Mouse (Mus musculus) embryonic facial prominence, embryonic 11.5 days (tissue): ENCODE data around the gene Zmiz1. TPM values are rescaled to one million over a fixed set of nuclear protein-coding genes. Genes with fewer than 3 reads are reported as not detected.

ENCODE experiments used
- ATAC-seq: fragments of 200-750 bp; cut with Nextera tagmentation; replicated peaks from 2 replicates; pipeline ENCODE4 v1.8.0; 2017; ENCODE audit warnings: low read depth; ENCODE audit not compliant: insufficient number of reproducible peaks, low FRiP score, low TSS enrichment
- DNase-seq: peaks from one replicate; pipeline ENCODE4 v3.0.0-alpha.2; 2015; ENCODE audit warnings: low spot score
- H3K27ac ChIP-seq: fragments of 300-500 bp; sonication (generic); replicated peaks from 2 replicates; pipeline ENCODE4 v1.5.1; 2014; ENCODE audit warnings: mild to moderate bottlenecking, low read depth, low read length, control low read depth
- H3K27me3 ChIP-seq: fragments of 300-500 bp; sonication (generic); 2 replicates; pipeline ENCODE4 v1.6.1; 2014; ENCODE audit warnings: mild to moderate bottlenecking, low read length, moderate library complexity, mixed read lengths; ENCODE audit not compliant: control insufficient read depth, insufficient read depth
- H3K36me3 ChIP-seq: fragments of 300-500 bp; sonication (generic); replicated peaks from 2 replicates; pipeline ENCODE4 v1.6.1; 2014; ENCODE audit warnings: low read depth, mild to moderate bottlenecking, low read length, moderate library complexity, mixed read lengths; ENCODE audit not compliant: control insufficient read depth, insufficient read depth
- H3K4me1 ChIP-seq: fragments of 300-500 bp; sonication (generic); 2 replicates; pipeline ENCODE4 v1.6.1; 2014; ENCODE audit warnings: low read length, mixed read lengths; ENCODE audit not compliant: control insufficient read depth, insufficient read depth
- H3K4me2 ChIP-seq: fragments of 300-500 bp; sonication (generic); 2 replicates; pipeline ENCODE4 v1.6.1; 2014; ENCODE audit warnings: low read depth, mild to moderate bottlenecking, control low read depth, low read length, moderate library complexity
- H3K4me3 ChIP-seq: fragments of 300-500 bp; sonication (generic); 2 replicates; pipeline ENCODE4 v1.5.1; 2014; ENCODE audit warnings: low read depth, low read length, control low read depth
- H3K9ac ChIP-seq: fragments of 300-500 bp; sonication (generic); replicated peaks from 2 replicates; pipeline ENCODE4 v1.6.1; 2014; ENCODE audit warnings: mild to moderate bottlenecking, control low read depth, low read length
- H3K9me3 ChIP-seq: fragments of 300-500 bp; sonication (generic); replicated peaks from 2 replicates; pipeline ENCODE4 v1.6.1; 2016; ENCODE audit warnings: mild to moderate bottlenecking, low read length, inconsistent platforms, mixed read lengths; ENCODE audit not compliant: control insufficient read depth
- WGBS: fragments of 180-500 bp; shearing (Covaris S2); extraction: QIAGEN DNeasy Blood & Tissue Kit; methylation state at CpG from one replicate; pipeline ENCODE4 v1.1.7; 2014; 5-methylcytosine and 5-hydroxymethylcytosine counted together
- polyA plus RNA-seq: library from polyadenylated mRNA; unstranded; fragments of >200 nt; fragmentation: Nextera tagmentation; extraction: Ambion mirVana; gene quantifications from 2 replicates; pipeline ENCODE4 v1.2.1, GENCODE M21; 2014

Gene Zmiz1
- polyA plus RNA-seq, 1 experiment from 2014 or later: 27.7 TPM

GRCm38 (mm10) chr14:25593876-25594275 is 134.9 kb downstream of the Zmiz1 start:
- Histone ChIP-seq H3K9ac (no peak overlapping the region), H3K4me1 (peaks cover 9% of the 10 kb centered on the region), H3K27ac (no peak overlapping the region), H3K9me3 (no peaks in the 10 kb centered on the region), H3K4me2 (no peak overlapping the region), H3K4me3 (no peak overlapping the region), H3K27me3 (no peaks in the 10 kb centered on the region), H3K36me3 (no peaks in the 10 kb centered on the region)
- DNase-seq (no peak), ATAC-seq (no peak)
- 67% methylated on average over 8 of the region's 8 CpGs for WGBS

GRCm38 (mm10) chr14:25594611-25595010 is 135.6 kb downstream of the Zmiz1 start:
- H3K27ac ChIP-seq: no peak overlapping the region
- ATAC-seq: no peak
- 42% methylated on average over 4 of the region's 4 CpGs for WGBS
- H3K9ac ChIP-seq: no peak overlapping the region
- no peak overlapping the region for H3K4me2 ChIP-seq
- DNase-seq: no peak
- no peak overlapping the region for H3K4me3 ChIP-seq
- no peaks in the 10 kb centered on the region for H3K9me3 ChIP-seq
- H3K36me3 ChIP-seq: no peaks in the 10 kb centered on the region
- no peaks in the 10 kb centered on the region for H3K27me3 ChIP-seq
- H3K4me1 ChIP-seq: peaks cover 5% of the 10 kb centered on the region; the same call in 1 of the 2 replicates

DNA sequence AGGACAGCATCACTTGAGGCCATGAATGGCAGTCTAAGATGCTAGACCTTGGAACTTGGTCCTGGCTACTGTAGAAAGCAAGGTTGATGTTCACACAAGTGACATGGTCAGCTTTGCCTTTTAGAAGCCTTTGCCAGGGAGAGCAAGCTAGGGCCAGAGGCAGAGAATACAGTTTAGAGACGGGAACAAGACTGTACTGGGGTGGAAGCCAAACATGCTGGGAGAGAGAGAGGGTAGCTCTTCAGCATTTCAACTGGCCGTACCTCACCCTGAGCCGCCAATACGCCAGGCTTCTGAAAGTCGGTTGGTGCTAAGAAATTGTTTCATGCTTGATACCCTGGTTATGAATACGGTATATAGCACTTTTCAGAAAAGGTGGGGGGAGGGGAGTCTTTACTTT is 140.0 kb downstream of the Zmiz1 start:
- Histone ChIP-seq H3K36me3 (no peaks in the 10 kb centered on the region), H3K4me1 (peaks cover 9% of the 10 kb centered on the region; the same call in 1 of the 2 replicates)
- 96% methylated on average over 6 of the region's 6 CpGs for WGBS

DNA sequence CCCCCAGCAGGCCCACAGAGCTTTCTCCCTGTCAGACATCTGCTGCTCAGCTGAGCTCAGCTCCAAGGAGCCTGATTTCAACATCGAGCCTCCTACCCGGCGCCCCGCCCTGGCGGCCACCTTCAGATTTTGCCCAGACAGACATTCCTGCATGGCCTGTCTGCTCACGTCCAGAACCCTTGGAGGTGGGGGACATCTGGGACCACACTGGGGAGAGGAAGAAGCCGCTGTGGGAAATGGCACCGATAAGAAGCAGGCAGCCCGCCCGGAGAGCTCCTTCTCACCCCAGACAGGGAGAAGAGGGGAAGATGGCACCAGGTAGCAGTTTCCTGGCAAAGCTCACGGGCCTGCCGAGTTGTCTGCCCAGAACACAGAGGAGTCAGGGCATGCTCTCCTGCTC is 140.9 kb downstream of the Zmiz1 start:
- Histone ChIP-seq H3K27ac (no peak overlapping the region), H3K4me3 (no peak overlapping the region), H3K4me2 (no peak overlapping the region), H3K27me3 (no peaks in the 10 kb centered on the region), H3K36me3 (no peaks in the 10 kb centered on the region), H3K4me1 (peaks cover 12% of the 10 kb centered on the region; the same call in 1 of the 2 replicates), H3K9ac (0 out of 2 replicates have a peak overlapping the region, but pooled peaks have one; percentile 6), H3K9me3 (no peaks in the 10 kb centered on the region)
- ATAC-seq (no peak), DNase-seq (no peak)
- WGBS: 78% methylated on average over 12 of the region's 12 CpGs

More for the DNA sequence above, 140.0 kb downstream of the Zmiz1 start:
- Histone ChIP-seq H3K27ac (no peak overlapping the region), H3K4me2 (no peak overlapping the region), H3K4me3 (no peak overlapping the region), H3K9ac (no peak overlapping the region), H3K27me3 (no peaks in the 10 kb centered on the region), H3K9me3 (no peaks in the 10 kb centered on the region)
- DNase-seq: no peak
- ATAC-seq: no peak

DNA sequence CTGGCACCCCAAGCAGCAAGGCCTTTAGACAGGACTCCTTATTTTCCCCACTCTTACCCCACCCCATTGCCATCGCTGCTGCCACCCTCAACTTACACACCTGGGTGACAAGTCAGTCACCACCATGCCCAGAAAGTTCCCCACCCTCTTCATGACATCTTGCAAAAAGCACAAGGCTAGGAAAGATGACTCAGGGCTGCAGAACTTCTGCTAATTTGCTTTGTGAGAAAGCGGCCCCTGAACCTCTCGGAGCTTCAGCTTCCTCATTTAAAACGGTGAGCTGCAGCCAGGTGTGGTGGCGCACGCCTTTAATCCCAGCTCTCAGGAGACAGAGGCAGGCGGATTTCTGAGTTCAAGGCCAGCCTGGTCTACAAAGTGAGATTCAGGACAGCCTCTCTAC is 141.4 kb downstream of the Zmiz1 start:
- ATAC-seq: no peak
- 79% methylated on average over 7 of the region's 7 CpGs for WGBS
- Histone ChIP-seq H3K4me3 (no peak overlapping the region), H3K36me3 (no peaks in the 10 kb centered on the region), H3K27me3 (no peaks in the 10 kb centered on the region), H3K9me3 (no peaks in the 10 kb centered on the region), H3K9ac (no peak overlapping the region), H3K4me1 (peaks cover 12% of the 10 kb centered on the region; the same call in 1 of the 2 replicates), H3K27ac (no peak overlapping the region), H3K4me2 (no peak overlapping the region)
- DNase-seq: no peak

DNA sequence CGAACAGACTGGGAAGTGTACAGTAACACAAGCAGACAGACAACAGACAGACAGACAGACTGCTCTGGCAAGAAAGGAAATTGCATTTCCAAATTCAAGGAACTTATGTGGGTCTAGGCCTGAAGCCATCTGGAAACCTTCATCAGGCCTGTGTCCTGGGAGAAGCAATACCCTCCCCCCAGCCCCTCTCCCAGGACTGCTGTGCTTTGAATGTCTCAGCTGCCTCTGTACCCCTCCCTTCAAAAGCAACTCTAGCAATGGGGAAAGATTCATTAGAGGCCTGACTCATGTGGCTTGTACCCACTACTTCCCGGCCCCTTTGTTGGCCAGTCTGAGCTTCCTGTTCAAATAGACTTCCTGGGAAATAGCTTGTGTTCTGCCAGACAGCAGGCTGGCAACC is 142.0 kb downstream of the Zmiz1 start:
- no peak overlapping the region for H3K9ac ChIP-seq
- WGBS: 49% methylated on average over 2 of the region's 2 CpGs
- no peaks in the 10 kb centered on the region for H3K9me3 ChIP-seq
- H3K4me3 ChIP-seq: no peak overlapping the region
- H3K27ac ChIP-seq: no peak overlapping the region
- no peak overlapping the region for H3K4me2 ChIP-seq
- DNase-seq: no peak
- peaks cover 12% of the 10 kb centered on the region; the same call in 1 of the 2 replicates for H3K4me1 ChIP-seq
- no peaks in the 10 kb centered on the region for H3K27me3 ChIP-seq
- ATAC-seq: no peak
- H3K36me3 ChIP-seq: no peaks in the 10 kb centered on the region

GRCm38 (mm10) chr14:25602018-25602417 is 143.0 kb downstream of the Zmiz1 start:
- peaks cover 20% of the 10 kb centered on the region for H3K4me1 ChIP-seq
- no peak overlapping the region for H3K27ac ChIP-seq

DNA sequence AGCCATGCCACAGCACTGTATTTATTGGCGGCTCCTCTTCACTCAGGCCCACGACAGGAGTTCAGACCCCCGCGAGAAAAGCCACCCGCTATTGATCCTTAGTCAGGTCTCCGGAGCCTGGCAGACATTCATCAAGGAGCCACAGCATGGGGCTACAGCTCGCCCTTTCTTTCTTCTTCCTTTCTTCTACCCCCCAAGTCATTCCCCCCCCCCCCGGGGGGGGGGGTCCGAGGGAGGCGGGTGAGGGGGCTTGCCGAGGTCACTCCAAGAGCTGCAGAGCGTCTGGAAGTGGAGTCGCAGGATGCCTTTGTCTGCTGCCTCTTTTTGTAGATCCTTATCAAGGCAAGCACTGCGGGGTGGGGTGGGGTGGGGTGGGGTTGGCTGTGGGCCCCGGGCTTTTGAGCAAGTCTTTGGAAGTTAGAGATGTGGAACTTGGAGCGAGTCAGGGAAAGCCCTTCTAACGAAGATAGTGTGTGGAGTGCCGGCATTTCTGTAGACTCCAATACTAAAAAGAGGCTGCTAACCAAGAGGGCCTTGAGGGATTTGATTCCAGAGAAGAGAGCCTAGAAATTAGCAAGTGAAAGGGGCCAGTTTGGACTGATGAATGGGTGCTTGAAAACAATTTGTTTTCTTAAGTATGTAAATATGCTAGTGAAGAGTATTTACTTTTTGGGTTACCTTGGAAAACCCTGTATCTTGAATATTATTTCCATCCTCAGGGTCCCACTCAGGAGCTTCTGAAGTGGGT is 145.6 kb downstream of the Zmiz1 start:
- no peaks in the 10 kb centered on the region for H3K27me3 ChIP-seq
- ATAC-seq (no peak), DNase-seq (peak; percentile 48)
- 0 out of 2 replicates have a peak overlapping the region, but pooled peaks have one; percentile 16 for H3K27ac ChIP-seq
- peaks cover 24% of the 10 kb centered on the region for H3K4me1 ChIP-seq
- H3K4me3 ChIP-seq: no peak overlapping the region
- no peak overlapping the region for H3K4me2 ChIP-seq
- no peaks in the 10 kb centered on the region for H3K36me3 ChIP-seq
- no peaks in the 10 kb centered on the region for H3K9me3 ChIP-seq
- 5% methylated on average over 16 of the region's 18 CpGs for WGBS
- H3K9ac ChIP-seq: no peak overlapping the region

More at GRCm38 (mm10) chr14:25602018-25602417, 143.0 kb downstream of the Zmiz1 start:
- Histone ChIP-seq H3K9me3 (no peaks in the 10 kb centered on the region), H3K27me3 (no peaks in the 10 kb centered on the region), H3K4me2 (no peak overlapping the region), H3K36me3 (no peaks in the 10 kb centered on the region), H3K9ac (no peak overlapping the region), H3K4me3 (no peak overlapping the region)
- ATAC-seq (no peak), DNase-seq (no peak)
- 93% methylated on average over 2 of the region's 2 CpGs for WGBS
